Mouse (Mus musculus): Measurements from ENCODE around the gene Slpi.

DNA sequence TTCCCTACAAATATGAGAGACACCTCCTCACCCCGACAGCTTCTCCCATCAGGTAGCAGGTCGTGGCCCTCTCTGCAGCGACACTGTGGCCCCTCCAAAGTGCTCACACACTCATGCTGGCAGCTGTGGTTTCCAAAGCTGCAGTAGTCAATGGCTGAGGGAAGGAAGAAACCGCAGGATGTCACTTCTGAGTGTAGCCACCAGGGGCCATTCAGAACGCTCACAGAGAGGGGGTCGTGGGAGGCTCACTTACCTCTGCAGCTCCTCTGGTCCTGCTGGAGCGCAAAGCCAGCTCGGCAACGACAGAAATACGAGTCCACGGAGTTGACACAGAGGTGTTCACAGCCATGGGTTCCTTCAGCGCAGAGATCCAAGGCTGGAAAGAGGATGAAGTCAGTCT is 8.0 kb upstream of the Slpi start:
- TF ChIP-seq MEF2A (IDR thresholded peaks at IDR 0.05; ENCODE audit: extremely low read depth, insufficient replicate concordance, low read depth, low read length, poor library complexity, severe bottlenecking) (no peak), SMC3 (IDR thresholded peaks at IDR 0.05; ENCODE audit: low read depth, low read length) (no peak), POLR2AphosphoS2 (IDR thresholded peaks at IDR 0.05; ENCODE audit: low read length) (no peak), CTCF (IDR thresholded peaks at IDR 0.05 in 2 of 3, conservative IDR thresholded peaks at IDR 0.05 in 1 of 3; ENCODE audit: control insufficient read depth in 1 of 3, insufficient read depth in 1 of 3, low read depth in 2 of 3, low read length in 3 of 3, poor library complexity in 1 of 3, severe bottlenecking in 1 of 3) (no peak), ZNF384 (IDR thresholded peaks at IDR 0.05; ENCODE audit: low read depth, low read length) (no peak), MAFK (IDR thresholded peaks at IDR 0.05; ENCODE audit: borderline replicate concordance, low read depth, low read length) (no peak), MAX (IDR thresholded peaks at IDR 0.05; ENCODE audit: low read length) (no peak), USF2 (IDR thresholded peaks at IDR 0.05; ENCODE audit: borderline replicate concordance in 1 of 2, insufficient read depth in 1 of 2, low read depth in 1 of 2, low read length in 2 of 2) (no peak), ELF1 (IDR thresholded peaks at IDR 0.05; ENCODE audit: low read depth, low read length) (no peak), RAD21 (IDR thresholded peaks at IDR 0.05; ENCODE audit: low read depth, low read length) (no peak), TBP (IDR thresholded peaks at IDR 0.05; ENCODE audit: low read depth, low read length) (no peak), TAL1 (IDR thresholded peaks at IDR 0.05; ENCODE audit: low read length) (no peak)

Measured in MEL (cell line).